Mouse (Mus musculus): Measurements from ENCODE around the gene Cct8l1. TPM values are rescaled to one million over a fixed set of nuclear protein-coding genes. Genes with fewer than 3 reads are reported as not detected.

Gene Cct8l1
- polyA plus RNA-seq, 1 experiment from 2014 or later, result not detected

GRCm38 (mm10) chr5:25554210-25554609 is 38.3 kb downstream of the Cct8l1 start:
- Histone ChIP-seq H3K27ac (ENCODE audit: low read depth) (no peak overlapping the region), H3K36me3 (ENCODE audit: insufficient read depth) (no peaks in the 10 kb centered on the region), H3K4me2 (no peak overlapping the region), H3K4me3 (ENCODE audit: low read depth, low read length) (no peak overlapping the region), H3K9me3 (ENCODE audit: low read depth, low read length) (no peaks in the 10 kb centered on the region), H3K9ac (no peak overlapping the region), H3K4me1 (ENCODE audit: insufficient read depth) (no peaks in the 10 kb centered on the region), H3K27me3 (ENCODE audit: insufficient read depth, low read length) (no peaks in the 10 kb centered on the region)
- TF ChIP-seq CTCF (IDR thresholded peaks at IDR 0.05; ENCODE audit: low read depth), result no peak
- no peak for ATAC-seq (ENCODE audit: insufficient read depth)
- no peak for DNase-seq
- WGBS, result 79% methylated on average over 1 of the region's 1 CpGs

GRCm38 (mm10) chr5:25554689-25555088 is 38.8 kb downstream of the Cct8l1 start:
- Histone ChIP-seq H3K36me3 (ENCODE audit: insufficient read depth) (no peaks in the 10 kb centered on the region), H3K27me3 (ENCODE audit: insufficient read depth, low read length) (no peaks in the 10 kb centered on the region), H3K4me3 (ENCODE audit: low read depth, low read length) (no peak overlapping the region), H3K4me2 (no peak overlapping the region), H3K4me1 (ENCODE audit: insufficient read depth) (no peaks in the 10 kb centered on the region), H3K9ac (no peak overlapping the region), H3K9me3 (ENCODE audit: low read depth, low read length) (no peaks in the 10 kb centered on the region), H3K27ac (ENCODE audit: low read depth) (no peak overlapping the region)
- DNase-seq (no peak), ATAC-seq (ENCODE audit: insufficient read depth) (no peak)
- WGBS, result 28% methylated on average over 1 of the region's 1 CpGs
- no peak for TF ChIP-seq CTCF (IDR thresholded peaks at IDR 0.05; ENCODE audit: low read depth)

- Histone ChIP-seq H3K9me3 (ENCODE audit: low read depth, low read length) (no peaks in the 10 kb centered on the region), H3K36me3 (ENCODE audit: insufficient read depth) (no peaks in the 10 kb centered on the region), H3K27me3 (ENCODE audit: insufficient read depth, low read length) (no peaks in the 10 kb centered on the region), H3K9ac (no peak overlapping the region), H3K4me3 (ENCODE audit: low read depth, low read length) (no peak overlapping the region), H3K4me2 (no peak overlapping the region), H3K27ac (ENCODE audit: low read depth) (no peak overlapping the region), H3K4me1 (ENCODE audit: insufficient read depth) (no peaks in the 10 kb centered on the region)
- DNase-seq (no peak), ATAC-seq (ENCODE audit: insufficient read depth) (no peak)
- WGBS, result 79% methylated on average over 5 of the region's 5 CpGs
- TF ChIP-seq CTCF (IDR thresholded peaks at IDR 0.05; ENCODE audit: low read depth), result no peak
Measured at GRCm38 (mm10) chr5:25555684-25556083, 39.8 kb downstream of the Cct8l1 start.

- H3K4me2 ChIP-seq, result no peak overlapping the region
- H3K4me1 ChIP-seq (ENCODE audit: insufficient read depth), result no peaks in the 10 kb centered on the region
- 65% methylated on average over 5 of the region's 5 CpGs for WGBS
- no peak for ATAC-seq (ENCODE audit: insufficient read depth)
- H3K27me3 ChIP-seq (ENCODE audit: insufficient read depth, low read length), result no peaks in the 10 kb centered on the region
- no peak overlapping the region for H3K4me3 ChIP-seq (ENCODE audit: low read depth, low read length)
- no peaks in the 10 kb centered on the region for H3K9me3 ChIP-seq (ENCODE audit: low read depth, low read length)
- no peak for TF ChIP-seq CTCF (IDR thresholded peaks at IDR 0.05; ENCODE audit: low read depth)
- no peak for DNase-seq
- H3K9ac ChIP-seq, result no peak overlapping the region
- no peaks in the 10 kb centered on the region for H3K36me3 ChIP-seq (ENCODE audit: insufficient read depth)
- no peak overlapping the region for H3K27ac ChIP-seq (ENCODE audit: low read depth)
Measured at GRCm38 (mm10) chr5:25556363-25556762, 40.5 kb downstream of the Cct8l1 start.

Other genes with a start within 250 kb of the Cct8l1 start
- 17.2 and 18.3 TPM in 2 replicates for gene Kmt2c, start 17.3 kb upstream of the Cct8l1 start, polyA plus RNA-seq (2014; fragmentation: Nextera tagmentation; extraction: Ambion mirVana)
- gene Xrcc2, start 189.8 kb downstream of the Cct8l1 start, polyA plus RNA-seq (2014; fragmentation: Nextera tagmentation; extraction: Ambion mirVana), result 8.5 and 10.2 TPM in 2 replicates
- gene Actr3b, start 243.9 kb downstream of the Cct8l1 start, polyA plus RNA-seq (2014; fragmentation: Nextera tagmentation; extraction: Ambion mirVana), result 2.3 and 2.9 TPM in 2 replicates